Mouse (Mus musculus): ENCODE results near the gene Crebrf. TPM values are rescaled to one million over a fixed set of nuclear protein-coding genes. Genes with fewer than 3 reads are reported as not detected.

Crebrf gene
- total RNA-seq, 2 experiments from 2014 or later, result 37.7 to 47.2 TPM

DNA sequence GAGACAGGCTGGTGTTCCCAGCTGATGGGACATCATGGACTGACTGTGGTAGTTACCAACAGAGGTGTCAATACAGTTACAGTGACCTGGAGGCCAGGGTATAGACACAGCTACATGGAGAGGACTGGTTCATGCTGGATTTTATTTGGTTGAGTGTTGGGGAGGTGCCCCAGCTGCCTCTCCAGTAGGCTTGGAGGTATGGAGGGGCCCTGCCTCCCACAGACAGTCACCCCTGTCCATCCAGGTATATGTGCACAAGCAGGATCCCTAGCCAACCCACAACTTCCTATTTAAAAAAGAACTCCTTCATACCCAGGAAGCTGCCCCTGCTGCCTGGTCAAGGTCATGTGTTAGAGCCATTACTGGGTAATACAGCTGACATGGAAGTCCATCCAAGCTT is 102.3 kb downstream of the Crebrf start:
- DNase-seq (ENCODE audit: low spot score), result no peak

DNA sequence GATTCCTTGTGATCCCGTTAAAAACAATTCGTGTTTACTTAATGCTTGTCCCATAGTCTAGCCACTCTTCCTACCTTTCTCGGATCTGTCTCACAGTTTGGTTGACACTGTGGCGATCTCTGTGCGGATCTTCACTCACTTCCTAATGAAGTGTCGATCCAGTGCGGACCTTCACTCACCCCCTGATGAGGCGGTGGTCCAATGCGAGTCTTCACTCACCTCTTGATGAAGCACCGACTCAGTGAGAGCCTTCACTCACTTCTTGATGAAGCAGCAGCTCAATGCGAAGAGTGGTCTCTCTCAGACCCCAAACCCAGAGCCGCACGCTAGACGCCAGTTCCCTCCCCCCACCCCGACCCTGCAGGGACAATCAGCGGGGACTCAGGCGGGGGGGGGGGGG is 110.7 kb downstream of the Crebrf start:
- no peak for DNase-seq (ENCODE audit: low spot score)

Other genes starting within 250 kb of the Crebrf start
- 10 to 100 TPM; 44.6 to 46.5 TPM for gene Ergic1, start 154.2 kb upstream of the Crebrf start, total RNA-seq (2021)
- gene Dusp1, start 153.5 kb upstream of the Crebrf start, total RNA-seq (2021), result 100 to 1,000 TPM in 1 of 2 experiments, 10 to 100 TPM in 1; 66.1 to 117 TPM
- gene Atp6v0e, start 52.4 kb upstream of the Crebrf start, total RNA-seq (2021), result 10 to 100 TPM; 41.1 to 44.0 TPM
- gene Bnip1, start 65.4 kb downstream of the Crebrf start, total RNA-seq (2021), result 10 to 100 TPM; 25.2 to 29.7 TPM
- not detected for gene Nkx2-5, start 129.4 kb downstream of the Crebrf start, total RNA-seq (2021)
- under 1 TPM; 0.37 to 0.43 TPM for gene Kifc5b, start 201.4 kb downstream of the Crebrf start, total RNA-seq (2021)
- 10 to 100 TPM in 1 of 2 experiments, 1 to 10 TPM in 1; 8.2 to 11.3 TPM for gene Phf1, start 217.4 kb downstream of the Crebrf start, total RNA-seq (2021)
- gene Cuta, start 223.9 kb downstream of the Crebrf start, total RNA-seq (2021), result 100 to 1,000 TPM; 103 to 109 TPM
- 1 to 10 TPM; 2.2 to 2.8 TPM for gene Syngap1, start 225.6 kb downstream of the Crebrf start, total RNA-seq (2021)

Data from gastrocnemius, adult 18-20 months (tissue).